Mouse (Mus musculus) forebrain, embryonic 12.5 days (tissue): ENCODE results near the gene A730071L15Rik. TPM values are rescaled to one million over a fixed set of nuclear protein-coding genes. Genes with fewer than 3 reads are reported as not detected.

Source experiments
- ATAC-seq: fragments of 200-750 bp; cut with Nextera tagmentation; 2 replicates; pipeline ENCODE4 v1.8.0; 2017; ENCODE audit warnings: moderate TSS enrichment; ENCODE audit not compliant: low FRiP score
- H3K27ac ChIP-seq: fragments of 300-500 bp; sonication (generic); 2 replicates; pipeline ENCODE4 v1.5.1; 2016; ENCODE audit warnings: mild to moderate bottlenecking
- H3K27me3 ChIP-seq: fragments of 300-500 bp; sonication (generic); 2 replicates; pipeline ENCODE4 v1.6.1; 2016; ENCODE audit warnings: mild to moderate bottlenecking
- H3K36me3 ChIP-seq: fragments of 300-500 bp; sonication (generic); replicated peaks from 2 replicates; pipeline ENCODE4 v1.6.1; 2016; ENCODE audit warnings: mild to moderate bottlenecking
- H3K4me1 ChIP-seq: fragments of 300-500 bp; sonication (generic); 2 replicates; pipeline ENCODE4 v1.6.1; 2016
- H3K4me2 ChIP-seq: fragments of 300-500 bp; sonication (generic); 2 replicates; pipeline ENCODE4 v1.6.1; 2016; ENCODE audit warnings: mild to moderate bottlenecking, moderate library complexity
- H3K4me3 ChIP-seq: fragments of 300-500 bp; sonication (generic); replicated peaks from 2 replicates; pipeline ENCODE4 v1.5.1; 2016; ENCODE audit warnings: mild to moderate bottlenecking
- H3K9ac ChIP-seq: fragments of 300-500 bp; sonication (generic); 2 replicates; pipeline ENCODE4 v1.6.1; 2016; ENCODE audit warnings: mild to moderate bottlenecking
- H3K9me3 ChIP-seq: fragments of 300-500 bp; sonication (generic); 2 replicates; pipeline ENCODE4 v1.6.1; 2016
- WGBS: fragments of 180-500 bp; shearing (Covaris S2); methylation state at CpG from one replicate; pipeline ENCODE4 v1.1.7; 2016; 5-methylcytosine and 5-hydroxymethylcytosine counted together
- polyA plus RNA-seq: library from polyadenylated mRNA; unstranded; fragments of >200 nt; fragmentation: Nextera tagmentation; extraction: Ambion mirVana; gene quantifications from 2 replicates; pipeline ENCODE4 v1.2.1, GENCODE M21; 2016

The A730071L15Rik gene
- polyA plus RNA-seq, 1 experiment from 2014 or later: 0.46 TPM

DNA sequence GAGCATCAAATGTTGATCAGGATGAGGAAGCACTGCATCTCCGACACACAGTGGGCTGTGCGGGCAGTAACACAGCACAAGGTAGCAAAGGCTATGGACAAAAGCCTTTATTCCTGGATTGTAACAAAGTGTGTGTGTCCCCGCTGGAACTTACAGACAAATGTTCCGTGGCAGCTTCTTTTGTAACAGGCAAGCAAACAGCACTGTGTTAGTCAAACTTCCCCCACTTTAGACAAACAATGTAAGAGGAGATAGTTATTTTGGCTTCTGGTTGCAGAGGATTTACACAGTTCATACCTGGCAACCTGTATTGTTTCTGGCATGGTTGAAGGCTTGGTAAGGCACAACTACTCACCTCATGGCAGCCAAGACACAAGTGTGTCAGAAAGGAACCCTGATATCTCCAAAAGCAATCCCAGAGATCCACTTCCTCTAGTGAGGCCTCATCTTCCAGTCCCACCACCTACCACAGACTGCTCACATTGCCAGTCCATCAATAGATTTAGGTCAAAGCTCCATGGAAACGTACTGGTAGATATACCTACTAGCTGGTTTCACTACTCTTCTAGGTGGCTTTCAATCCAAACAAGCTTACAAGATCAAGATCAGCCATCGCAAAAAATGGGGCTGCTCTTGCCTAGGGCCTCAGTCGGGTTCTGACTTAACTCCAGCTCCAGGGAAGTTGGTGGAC is 34.3 kb upstream of the A730071L15Rik start:
- ATAC-seq: no peak
- Histone ChIP-seq H3K27me3 (no peaks in the 10 kb centered on the region), H3K4me3 (no peak overlapping the region), H3K9me3 (no peaks in the 10 kb centered on the region), H3K36me3 (no peaks in the 10 kb centered on the region), H3K4me2 (no peak overlapping the region), H3K27ac (no peak overlapping the region), H3K4me1 (no peaks in the 10 kb centered on the region), H3K9ac (no peak overlapping the region)
- WGBS: 96% methylated on average over 7 of the region's 7 CpGs

DNA sequence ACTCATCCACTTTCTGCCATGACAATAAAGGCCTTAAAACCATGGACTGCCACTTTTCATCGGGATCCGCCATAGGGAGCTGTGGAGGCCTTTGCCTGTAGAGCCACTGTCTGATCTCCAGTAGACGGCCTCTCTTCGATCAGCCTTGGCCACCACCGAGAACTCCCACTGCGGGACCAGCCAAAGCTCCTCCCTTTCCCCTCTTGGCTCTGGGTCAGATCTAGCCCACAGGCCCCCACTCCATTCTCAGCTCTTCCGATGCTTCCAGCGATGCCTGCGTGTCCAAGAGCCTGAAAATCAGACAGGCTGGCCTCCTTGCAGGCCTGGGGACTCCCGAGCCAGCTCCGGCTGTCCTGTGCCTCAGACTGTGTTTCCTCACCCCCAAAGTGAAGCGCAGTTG is 33.5 kb upstream of the A730071L15Rik start:
- no peaks in the 10 kb centered on the region for H3K9me3 ChIP-seq
- no peak overlapping the region for H3K27ac ChIP-seq
- H3K9ac ChIP-seq: no peak overlapping the region
- 95% methylated on average over 12 of the region's 12 CpGs for WGBS
- H3K4me2 ChIP-seq: no peak overlapping the region
- no peaks in the 10 kb centered on the region for H3K4me1 ChIP-seq
- H3K36me3 ChIP-seq: no peaks in the 10 kb centered on the region
- H3K4me3 ChIP-seq: no peak overlapping the region
- no peak for ATAC-seq
- H3K27me3 ChIP-seq: no peaks in the 10 kb centered on the region

DNA sequence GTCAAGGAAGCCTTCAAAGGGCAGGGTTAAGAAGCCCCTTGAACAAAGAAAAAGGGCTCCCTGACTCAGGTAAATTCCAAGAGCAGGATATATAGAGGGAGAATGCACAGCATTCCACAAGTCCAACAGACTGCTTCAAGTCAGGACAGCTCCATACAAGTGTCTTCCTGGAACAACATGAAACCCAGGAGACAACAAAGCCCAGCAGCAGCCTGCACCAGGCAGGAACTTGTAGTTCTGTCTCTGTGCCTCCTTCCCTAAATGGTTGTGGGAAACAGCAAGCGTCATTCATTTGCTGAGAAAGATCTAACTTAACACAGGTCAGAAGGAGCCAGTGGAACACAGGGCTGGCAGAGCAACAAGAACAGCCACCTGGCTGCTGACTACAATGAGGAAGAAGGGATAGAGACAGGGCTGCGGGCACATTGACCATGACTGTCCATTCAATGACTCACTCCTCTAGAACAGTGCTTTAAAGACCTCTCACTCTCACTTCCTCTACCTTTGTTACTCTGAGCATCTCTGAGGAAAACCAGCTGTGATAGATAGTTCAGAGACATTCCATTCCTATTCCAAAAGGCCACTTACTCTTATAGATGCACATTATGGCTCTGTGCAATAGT is 30.7 kb upstream of the A730071L15Rik start:
- no peak for ATAC-seq
- Histone ChIP-seq H3K9ac (no peak overlapping the region), H3K4me3 (no peak overlapping the region), H3K4me2 (no peak overlapping the region), H3K27me3 (no peaks in the 10 kb centered on the region), H3K4me1 (no peaks in the 10 kb centered on the region), H3K27ac (no peak overlapping the region), H3K36me3 (no peaks in the 10 kb centered on the region), H3K9me3 (no peaks in the 10 kb centered on the region)
- 85% methylated on average over 2 of the region's 2 CpGs for WGBS

GRCm38 (mm10) chr11:6174719-6175118 is 25.1 kb upstream of the A730071L15Rik start:
- H3K4me3 ChIP-seq: no peak overlapping the region
- no peak overlapping the region for H3K4me2 ChIP-seq
- H3K27ac ChIP-seq: no peak overlapping the region
- 90% methylated on average over 7 of the region's 7 CpGs for WGBS
- H3K9me3 ChIP-seq: no peaks in the 10 kb centered on the region
- no peaks in the 10 kb centered on the region for H3K27me3 ChIP-seq
- H3K9ac ChIP-seq: no peak overlapping the region
- H3K36me3 ChIP-seq: no peaks in the 10 kb centered on the region
- H3K4me1 ChIP-seq: peaks cover 17% of the 10 kb centered on the region
- no peak for ATAC-seq

- Histone ChIP-seq H3K9ac (no peak overlapping the region), H3K36me3 (no peaks in the 10 kb centered on the region), H3K4me1 (peaks cover 22% of the 10 kb centered on the region), H3K27ac (no peak overlapping the region), H3K4me3 (no peak overlapping the region), H3K27me3 (no peaks in the 10 kb centered on the region), H3K9me3 (no peaks in the 10 kb centered on the region), H3K4me2 (no peak overlapping the region)
- no peak for ATAC-seq
- 89% methylated on average over 1 of the region's 1 CpGs for WGBS
These were observed 24.3 kb upstream of the A730071L15Rik start for GRCm38 (mm10) chr11:6175506-6175905.

- no peaks in the 10 kb centered on the region for H3K27me3 ChIP-seq
- peaks cover 22% of the 10 kb centered on the region for H3K4me1 ChIP-seq
- WGBS: 72% methylated on average over 8 of the region's 8 CpGs
- H3K9ac ChIP-seq: no peak overlapping the region
- ATAC-seq: no peak
- H3K4me3 ChIP-seq: no peak overlapping the region
- H3K9me3 ChIP-seq: no peaks in the 10 kb centered on the region
- no peaks in the 10 kb centered on the region for H3K36me3 ChIP-seq
- H3K27ac ChIP-seq: no peak overlapping the region
- no peak overlapping the region for H3K4me2 ChIP-seq
These were observed 21.9 kb upstream of the A730071L15Rik start for GRCm38 (mm10) chr11:6177781-6178420.

GRCm38 (mm10) chr11:6178673-6179166 is 21.1 kb upstream of the A730071L15Rik start:
- Histone ChIP-seq H3K4me1 (peaks cover 25% of the 10 kb centered on the region), H3K27me3 (no peaks in the 10 kb centered on the region), H3K27ac (0 out of 2 replicates have a peak overlapping the region, but pooled peaks have one; percentile 51), H3K4me2 (no peak overlapping the region), H3K9ac (no peak overlapping the region), H3K4me3 (no peak overlapping the region), H3K9me3 (no peaks in the 10 kb centered on the region), H3K36me3 (no peaks in the 10 kb centered on the region)
- ATAC-seq: no peak
- WGBS: 24% methylated on average over 2 of the region's 2 CpGs

DNA sequence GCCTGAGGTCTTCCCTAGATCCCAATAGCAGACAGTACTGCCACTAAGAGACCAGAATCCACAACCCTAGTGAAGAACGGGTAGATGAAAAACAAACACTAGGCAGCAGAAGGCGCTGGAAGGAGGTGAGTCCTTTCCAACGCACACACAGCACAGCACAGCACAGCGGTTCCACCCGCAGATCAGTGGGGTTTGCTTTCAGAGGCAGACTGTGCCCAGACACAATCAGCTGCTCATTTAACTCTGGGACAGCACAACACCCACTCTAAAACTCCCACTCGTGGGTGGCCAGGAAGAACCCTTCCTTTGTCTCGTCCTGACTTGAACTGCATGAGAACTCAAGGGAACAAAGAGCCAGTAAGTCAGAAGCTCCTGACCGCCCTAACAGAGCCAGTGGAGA is 20.6 kb upstream of the A730071L15Rik start:
- Histone ChIP-seq H3K27ac (peak overlapping the region; percentile 51; the same call in 1 of the 2 replicates), H3K9me3 (no peaks in the 10 kb centered on the region), H3K27me3 (no peaks in the 10 kb centered on the region), H3K36me3 (no peaks in the 10 kb centered on the region), H3K9ac (no peak overlapping the region), H3K4me1 (peaks cover 29% of the 10 kb centered on the region), H3K4me3 (no peak overlapping the region), H3K4me2 (no peak overlapping the region)
- ATAC-seq: no peak
- 12% methylated on average over 8 of the region's 8 CpGs for WGBS

- no peak overlapping the region for H3K4me2 ChIP-seq
- H3K4me3 ChIP-seq: no peak overlapping the region
- H3K27me3 ChIP-seq: no peaks in the 10 kb centered on the region
- 47% methylated on average over 6 of the region's 6 CpGs for WGBS
- peaks cover 32% of the 10 kb centered on the region for H3K4me1 ChIP-seq
- no peak overlapping the region for H3K27ac ChIP-seq
- ATAC-seq: no peak
- no peaks in the 10 kb centered on the region for H3K36me3 ChIP-seq
- no peaks in the 10 kb centered on the region for H3K9me3 ChIP-seq
- H3K9ac ChIP-seq: no peak overlapping the region
These were observed 18.9 kb upstream of the A730071L15Rik start for GRCm38 (mm10) chr11:6180811-6181399.

DNA sequence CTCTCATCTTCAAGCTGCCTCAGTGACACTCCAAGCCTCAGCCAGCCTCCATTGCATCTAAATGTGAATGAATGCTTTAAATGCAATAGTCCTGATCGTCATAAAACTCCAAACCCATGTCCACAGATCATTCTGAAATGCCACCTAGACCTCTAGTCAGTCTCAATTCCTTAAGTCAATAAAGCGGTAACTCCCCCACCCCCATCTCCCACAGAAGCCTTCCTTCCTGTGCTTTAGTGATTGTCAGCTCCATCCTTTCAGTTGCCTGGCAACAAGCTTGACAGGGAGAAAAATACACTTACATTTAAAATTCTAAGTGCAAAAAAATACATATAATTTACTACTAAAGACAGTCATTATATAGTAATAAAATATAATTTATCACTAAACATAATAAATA is 16.6 kb upstream of the A730071L15Rik start:
- Histone ChIP-seq H3K27me3 (no peaks in the 10 kb centered on the region), H3K36me3 (peaks cover 10% of the 10 kb centered on the region; the same call in 1 of the 2 replicates), H3K9me3 (no peaks in the 10 kb centered on the region), H3K4me2 (no peak overlapping the region), H3K9ac (no peak overlapping the region), H3K27ac (no peak overlapping the region), H3K4me1 (peaks cover 27% of the 10 kb centered on the region), H3K4me3 (no peak overlapping the region)
- WGBS: 82% methylated on average over 2 of the region's 2 CpGs
- no peak for ATAC-seq

DNA sequence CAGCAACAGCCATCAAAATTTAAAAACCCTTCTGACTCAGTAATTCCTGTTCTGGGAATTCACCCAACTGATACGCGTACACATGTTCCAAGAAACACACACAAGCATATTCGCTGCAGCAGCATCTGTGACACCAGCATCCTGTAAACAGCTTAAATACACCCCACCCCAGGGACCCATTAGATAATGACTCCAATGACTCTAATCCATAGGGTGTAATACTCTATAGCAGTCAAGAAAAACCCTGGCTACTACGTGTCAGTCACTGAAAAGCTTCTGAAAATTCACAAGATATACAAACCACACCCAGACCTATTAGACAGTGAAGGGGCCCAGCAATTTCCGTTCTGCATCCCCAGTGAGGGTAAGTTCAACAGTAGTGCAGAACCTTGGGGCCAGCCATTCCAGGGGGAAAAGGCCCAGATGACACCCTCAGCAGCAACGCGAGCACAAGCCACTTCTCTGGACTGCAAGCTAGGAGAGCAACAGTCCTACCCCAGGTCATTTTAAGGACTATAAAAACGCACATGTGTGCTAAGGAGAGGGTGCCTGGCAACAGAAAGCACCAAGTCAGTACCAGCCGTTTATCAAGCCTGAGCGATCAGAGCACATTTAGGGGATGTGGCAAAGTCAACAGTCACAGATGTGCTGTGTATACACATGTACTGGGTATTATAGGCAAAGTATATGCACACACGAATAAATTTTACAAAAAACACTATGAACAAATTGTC is 15.5 kb upstream of the A730071L15Rik start:
- Histone ChIP-seq H3K27ac (no peak overlapping the region), H3K9me3 (no peaks in the 10 kb centered on the region), H3K4me1 (peaks cover 17% of the 10 kb centered on the region; the same call in 1 of the 2 replicates), H3K36me3 (peaks cover 10% of the 10 kb centered on the region; the same call in 1 of the 2 replicates), H3K4me2 (no peak overlapping the region), H3K27me3 (no peaks in the 10 kb centered on the region), H3K4me3 (no peak overlapping the region), H3K9ac (no peak overlapping the region)
- ATAC-seq: no peak
- WGBS: 83% methylated on average over 11 of the region's 11 CpGs

- H3K36me3 ChIP-seq: peaks cover 20% of the 10 kb centered on the region
- no peak overlapping the region for H3K4me3 ChIP-seq
- no peak for ATAC-seq
- no peak overlapping the region for H3K27ac ChIP-seq
- no peaks in the 10 kb centered on the region for H3K27me3 ChIP-seq
- no peak overlapping the region for H3K4me2 ChIP-seq
- no peaks in the 10 kb centered on the region for H3K9me3 ChIP-seq
- no peak overlapping the region for H3K9ac ChIP-seq
- WGBS: 88% methylated on average over 3 of the region's 3 CpGs
- H3K4me1 ChIP-seq: peaks cover 10% of the 10 kb centered on the region; the same call in 1 of the 2 replicates
These were observed 12.4 kb upstream of the A730071L15Rik start for GRCm38 (mm10) chr11:6187399-6187798.
